Mouse (Mus musculus): ENCODE measurements at regions not wholly inside any gene's neighbourhood (a gene's known extent, or its start where the extent isn't known, plus 50 kb on each side); places are given as distances from the start of the nearest gene placed in this dataset.

GRCm38 (mm10) chr9:61627801-61628574 is 255.8 kb downstream of the Tle3 start:
- no peak for DNase-seq (ENCODE audit: low read depth)

GRCm38 (mm10) chr9:61622933-61623332 is 250.8 kb downstream of the Tle3 start:
- DNase-seq (ENCODE audit: low read depth): no peak

- DNase-seq (ENCODE audit: low read depth): no peak
Measured at GRCm38 (mm10) chr9:61621939-61622338, 249.8 kb downstream of the Tle3 start.

- DNase-seq (ENCODE audit: low read depth): no peak
Measured at GRCm38 (mm10) chr9:61620786-61621185, 248.6 kb downstream of the Tle3 start.

GRCm38 (mm10) chr9:61620105-61620504 is 247.9 kb downstream of the Tle3 start:
- DNase-seq (ENCODE audit: low read depth): no peak

GRCm38 (mm10) chr9:61618510-61619249 is 246.5 kb downstream of the Tle3 start:
- no peak for DNase-seq (ENCODE audit: low read depth)

GRCm38 (mm10) chr9:61617979-61618378 is 245.8 kb downstream of the Tle3 start:
- DNase-seq (ENCODE audit: low read depth): no peak

GRCm38 (mm10) chr9:61615556-61615955 is 243.4 kb downstream of the Tle3 start:
- DNase-seq (ENCODE audit: low read depth): no peak

GRCm38 (mm10) chr9:61607576-61607975 is 235.4 kb downstream of the Tle3 start:
- no peak for DNase-seq (ENCODE audit: low read depth)

- DNase-seq (ENCODE audit: low read depth): no peak
Measured at GRCm38 (mm10) chr9:61602353-61602978, 230.3 kb downstream of the Tle3 start.

- no peak for DNase-seq (ENCODE audit: low read depth)
Measured at GRCm38 (mm10) chr9:61601911-61602310, 229.7 kb downstream of the Tle3 start.

- DNase-seq (ENCODE audit: low read depth): no peak
Measured at GRCm38 (mm10) chr9:61597287-61597686, 225.1 kb downstream of the Tle3 start.

GRCm38 (mm10) chr9:61596410-61597108 is 224.4 kb downstream of the Tle3 start:
- DNase-seq (ENCODE audit: low read depth): no peak

GRCm38 (mm10) chr9:61595170-61595967 is 223.2 kb downstream of the Tle3 start:
- DNase-seq (ENCODE audit: low read depth): no peak

GRCm38 (mm10) chr9:61593991-61594390 is 221.8 kb downstream of the Tle3 start:
- DNase-seq (ENCODE audit: low read depth): no peak

GRCm38 (mm10) chr9:61589727-61590299 is 217.6 kb downstream of the Tle3 start:
- DNase-seq (ENCODE audit: low read depth): no peak

GRCm38 (mm10) chr9:61583281-61584072 is 211.3 kb downstream of the Tle3 start:
- no peak for DNase-seq (ENCODE audit: low read depth)

- no peak for DNase-seq (ENCODE audit: low read depth)
Measured at GRCm38 (mm10) chr9:61581046-61581445, 208.9 kb downstream of the Tle3 start.

GRCm38 (mm10) chr9:61578255-61578654 is 206.1 kb downstream of the Tle3 start:
- no peak for DNase-seq (ENCODE audit: low read depth)

- no peak for DNase-seq (ENCODE audit: low read depth)
Measured at GRCm38 (mm10) chr9:61573634-61574359, 201.6 kb downstream of the Tle3 start.
